Mouse (Mus musculus) G1E-ER4 (cell line): ENCODE data around the gene Fyb. TPM values are rescaled to one million over a fixed set of nuclear protein-coding genes. Genes with fewer than 3 reads are reported as not detected.

Source experiments
- GATA1 ChIP-seq: IDR thresholded peaks from one replicate; pipeline ENCODE4 v1.8.0; 2012; ENCODE audit warnings: low read length, inconsistent platforms
- polyA plus RNA-seq: library from polyadenylated mRNA; stranded (reverse); fragments of >175 nt; gene quantifications from 2 replicates; pipeline ENCODE4 v1.2.3, GENCODE M21; 2012

The Fyb gene
- polyA plus RNA-seq, 1 experiment = 2,085 TPM

DNA sequence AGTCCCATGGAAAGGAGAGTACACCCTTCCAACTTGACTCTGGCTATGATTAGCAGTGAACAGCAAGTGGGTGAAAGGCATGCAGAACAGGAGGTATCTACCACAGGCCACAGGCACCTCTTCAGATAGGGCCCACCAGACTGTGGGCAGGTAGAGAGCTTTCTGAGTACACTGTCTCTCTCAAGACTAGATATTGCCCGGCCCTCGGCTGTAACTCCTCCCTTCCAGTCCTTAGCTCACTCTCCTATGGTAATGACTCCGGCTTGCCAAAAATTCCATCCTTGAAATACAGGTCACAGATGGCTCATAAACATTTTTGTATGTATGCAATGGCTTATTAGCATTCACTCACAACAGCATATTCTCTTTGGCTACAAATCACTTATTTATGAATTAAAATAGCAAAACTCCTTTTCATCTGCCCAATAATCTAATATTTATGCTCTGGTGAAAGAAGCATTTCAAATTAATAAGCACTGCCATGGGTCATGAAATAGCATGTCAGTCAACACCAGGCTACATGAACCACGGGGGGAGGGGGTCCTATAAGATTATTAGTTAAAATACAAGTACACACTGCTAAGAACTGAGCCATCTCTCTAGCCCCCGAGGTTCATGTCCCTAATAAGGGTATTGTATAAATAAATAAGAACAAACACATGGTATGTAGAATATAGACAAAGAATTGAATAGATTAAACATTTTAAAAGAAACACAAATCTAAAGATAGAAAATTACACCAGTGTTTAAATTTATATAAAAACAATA, 93.9 kb downstream of the Fyb start:
- no peak for TF ChIP-seq GATA1

GRCm38 (mm10) chr15:6619558-6620316, 97.1 kb downstream of the Fyb start:
- TF ChIP-seq GATA1 = no peak

- TF ChIP-seq GATA1 = no peak
Measured at GRCm38 (mm10) chr15:6622512-6622911, 99.9 kb downstream of the Fyb start.

- peak; percentile 91 for TF ChIP-seq GATA1
Measured at GRCm38 (mm10) chr15:6623529-6624228, 101.0 kb downstream of the Fyb start.

DNA sequence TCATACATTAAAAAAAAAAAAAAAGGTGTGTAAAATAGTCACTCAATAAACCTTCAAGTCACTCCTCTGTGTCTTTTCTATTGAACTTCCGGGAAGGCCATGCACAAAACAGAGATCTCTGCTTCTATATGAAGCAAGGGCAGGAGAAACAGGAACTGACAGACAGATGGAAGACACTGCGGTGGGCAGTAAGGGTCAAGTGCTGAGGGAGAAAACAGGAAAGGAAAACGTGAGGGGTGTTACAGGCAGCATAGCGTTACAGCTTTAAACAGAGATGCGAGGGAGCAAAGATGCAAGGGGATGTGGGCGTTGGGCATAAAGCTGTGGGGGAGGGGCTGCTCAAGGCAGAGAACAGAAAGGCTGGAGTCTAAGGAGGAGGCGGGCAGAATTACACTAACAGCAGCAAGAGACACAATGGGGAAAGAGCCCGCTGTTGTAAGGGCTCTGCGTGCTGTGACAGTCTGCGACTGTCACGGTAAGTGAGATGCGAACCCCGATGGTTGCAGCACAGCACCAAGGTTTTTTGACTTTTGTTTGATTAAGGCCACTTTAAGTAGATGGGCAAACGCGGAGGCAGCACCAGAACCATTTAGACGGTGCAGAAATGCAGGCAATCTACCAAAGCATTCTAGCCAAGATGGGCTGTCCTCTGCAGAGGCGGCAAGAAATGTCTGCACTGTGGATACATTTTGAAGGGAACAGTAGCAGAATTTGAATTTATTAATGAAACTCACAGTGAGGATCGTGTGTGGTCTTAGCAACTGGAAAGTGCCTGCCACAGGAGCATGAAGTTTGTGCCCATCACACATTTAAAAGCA, 101.9 kb downstream of the Fyb start:
- TF ChIP-seq GATA1 = no peak

- TF ChIP-seq GATA1 = no peak
Measured at GRCm38 (mm10) chr15:6625607-6626033, 103.0 kb downstream of the Fyb start.

DNA sequence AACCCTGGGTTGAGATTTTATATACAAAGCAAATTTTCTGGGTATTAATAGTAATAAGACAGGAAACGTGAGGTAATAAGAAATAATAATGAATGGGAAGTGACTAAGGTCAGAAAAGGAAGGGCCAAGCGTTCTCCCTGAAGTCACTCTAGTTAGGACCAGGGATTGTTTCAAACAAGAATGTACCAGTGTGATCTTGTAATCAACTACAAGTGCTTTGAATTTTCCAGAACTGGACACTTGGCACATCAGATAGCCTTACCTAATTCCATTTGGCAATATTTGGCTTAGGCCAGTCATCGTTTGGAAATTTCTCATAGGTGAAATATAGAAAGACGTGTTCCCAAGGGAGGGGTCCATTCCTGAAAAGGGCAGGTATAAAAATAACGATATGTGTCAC, 103.5 kb downstream of the Fyb start:
- TF ChIP-seq GATA1 = no peak

DNA sequence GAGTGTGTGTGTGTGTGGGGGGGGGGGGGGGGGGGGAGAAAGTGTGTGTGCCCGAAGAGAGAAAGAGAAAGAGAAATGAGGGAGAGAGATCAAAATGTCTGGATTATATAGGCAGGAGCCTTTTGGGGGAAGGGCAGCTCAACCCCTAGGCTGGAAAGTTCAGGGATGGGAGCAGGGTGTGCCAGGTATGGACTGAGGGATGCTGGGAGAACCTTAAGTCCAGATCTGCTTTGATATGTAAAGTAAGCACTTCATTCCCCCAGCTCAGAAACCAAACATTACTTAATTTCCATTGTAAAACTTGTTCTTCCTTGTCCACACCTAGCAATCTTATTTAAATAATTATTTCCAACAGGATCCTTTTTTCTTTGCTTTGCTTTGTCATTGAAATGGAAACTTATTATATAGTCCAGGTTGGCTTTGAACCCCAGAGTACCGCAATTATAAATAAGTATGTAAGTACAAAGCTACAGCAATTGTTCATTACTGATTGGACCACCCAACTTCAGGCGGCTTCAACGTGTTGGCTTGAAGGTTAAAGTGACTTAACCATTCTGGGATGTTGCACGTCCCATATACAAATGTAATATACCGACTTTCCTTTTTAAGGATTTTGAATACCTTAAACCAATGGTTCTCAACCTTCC, 105.9 kb downstream of the Fyb start:
- TF ChIP-seq GATA1 = no peak

- TF ChIP-seq GATA1 = no peak
Measured at GRCm38 (mm10) chr15:6629174-6629573, 106.5 kb downstream of the Fyb start.

DNA sequence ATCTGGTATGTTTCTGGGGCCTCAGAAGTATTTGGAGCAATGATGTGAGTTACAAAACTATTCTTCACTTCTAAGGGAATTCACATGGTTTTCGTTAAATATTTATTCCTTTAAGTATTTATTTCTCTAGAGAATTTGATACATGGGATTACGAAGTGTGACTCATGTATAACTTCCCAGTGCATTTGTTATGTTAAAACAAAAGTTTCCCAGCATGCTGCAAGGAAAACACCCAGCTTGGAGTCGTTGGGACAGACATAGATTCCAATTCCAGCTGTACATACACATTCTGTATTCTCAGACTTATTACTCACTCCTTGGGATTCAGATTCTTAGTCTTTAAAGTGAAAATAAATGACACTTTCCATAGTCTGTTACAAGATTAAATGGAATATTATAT, 112.8 kb downstream of the Fyb start:
- no peak for TF ChIP-seq GATA1

DNA sequence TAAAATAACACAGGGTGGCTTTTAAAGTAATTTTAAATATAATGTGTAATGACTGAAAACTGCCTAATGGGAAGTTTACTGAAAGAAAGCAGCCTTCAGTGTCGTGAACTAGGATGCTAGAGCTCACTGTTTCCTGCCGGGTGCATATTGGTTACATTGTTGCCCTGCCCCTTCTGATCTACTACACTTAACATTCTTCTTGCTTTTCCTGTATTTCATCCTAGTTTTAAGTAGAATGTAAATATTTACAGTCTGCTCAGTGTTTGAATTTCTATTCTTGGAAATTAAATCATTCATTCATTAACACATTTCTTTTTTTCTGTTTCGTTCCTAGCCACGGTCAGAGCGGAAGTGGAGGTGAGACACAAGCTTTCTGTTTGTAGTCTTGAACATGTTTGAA, 119.6 kb downstream of the Fyb start:
- TF ChIP-seq GATA1 = no peak

GRCm38 (mm10) chr15:6645498-6645897, 122.8 kb downstream of the Fyb start:
- no peak for TF ChIP-seq GATA1

DNA sequence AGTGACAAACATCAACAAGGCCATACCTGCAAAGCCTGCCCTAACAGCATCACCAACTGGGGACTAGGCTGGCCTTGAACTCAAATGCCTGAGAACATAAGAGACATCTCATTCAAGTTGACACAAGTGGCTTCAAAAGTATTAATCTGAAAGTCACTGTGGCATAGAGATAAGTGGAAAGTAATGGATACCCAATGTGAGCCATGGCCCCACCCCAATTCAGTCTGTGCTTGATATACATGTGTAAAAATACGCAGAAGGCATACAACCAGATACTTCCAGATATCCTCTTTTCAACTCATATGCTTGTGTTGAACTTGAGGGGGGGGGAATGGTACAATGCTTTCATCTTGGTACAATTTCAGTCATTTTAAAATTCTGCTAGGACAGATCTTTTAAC, 124.4 kb downstream of the Fyb start:
- TF ChIP-seq GATA1 = no peak

- no peak for TF ChIP-seq GATA1
Measured at GRCm38 (mm10) chr15:6648757-6649403, 126.2 kb downstream of the Fyb start.
